Mouse (Mus musculus) heart, postnatal 4 days (tissue): Measurements from ENCODE around the gene 2210017I01Rik. TPM values are rescaled to one million over a fixed set of nuclear protein-coding genes. Genes with fewer than 3 reads are reported as not detected.

Source experiments
- DNase-seq: peaks from one replicate; pipeline ENCODE4 v3.0.0; 2021
- total RNA-seq, 2 experiments: library from RNA; stranded (reverse); gene quantifications; 2 replicates each; pipeline ENCODE4 v1.2.3; 2021

Gene 2210017I01Rik
- total RNA-seq, result not detected

- DNase-seq, result no peak
Measured at GRCm38 (mm10) chr3:92607392-92607791, at the start of gene 2210017I01Rik. TSS of gene 2210017I01Rik (minus strand) at chr3:92607492.

- no peak for DNase-seq
Measured at GRCm38 (mm10) chr3:92656826-92657225, 49.5 kb upstream of the 2210017I01Rik start, which contains the start of gene Lce1b. TSS of gene Lce1b (minus strand) at chr3:92656926.

- DNase-seq, result no peak
Measured at GRCm38 (mm10) chr3:92648207-92648606, 40.9 kb upstream of the 2210017I01Rik start, which contains the start of gene Lce1a1. TSS of gene Lce1a1 (minus strand) at chr3:92648307.

- DNase-seq, result no peak
Measured at GRCm38 (mm10) chr3:92639854-92640253, 32.6 kb upstream of the 2210017I01Rik start.

GRCm38 (mm10) chr3:92638653-92638991 is 31.3 kb upstream of the 2210017I01Rik start:
- no peak for DNase-seq

GRCm38 (mm10) chr3:92637745-92638652 is 30.7 kb upstream of the 2210017I01Rik start:
- no peak for DNase-seq

GRCm38 (mm10) chr3:92621560-92621959 is 14.3 kb upstream of the 2210017I01Rik start, which contains the start of gene Lce6a:
TSS of gene Lce6a (minus strand) at chr3:92621660.
- DNase-seq, result no peak

GRCm38 (mm10) chr3:92609804-92610203 is 2.5 kb upstream of the 2210017I01Rik start:
- DNase-seq, result no peak

GRCm38 (mm10) chr3:92602169-92602568 is 5.1 kb downstream of the 2210017I01Rik start:
- DNase-seq, result no peak

GRCm38 (mm10) chr3:92600456-92600855 is 6.8 kb downstream of the 2210017I01Rik start:
- no peak for DNase-seq

- DNase-seq, result no peak
Measured at GRCm38 (mm10) chr3:92599973-92600372, 7.3 kb downstream of the 2210017I01Rik start.

- no peak for DNase-seq
Measured at GRCm38 (mm10) chr3:92598429-92598828, 8.9 kb downstream of the 2210017I01Rik start.

- DNase-seq, result no peak
Measured at GRCm38 (mm10) chr3:92588858-92589257, 18.4 kb downstream of the 2210017I01Rik start, which contains the start of gene Smcp. TSS of gene Smcp (minus strand) at chr3:92588997.

- no peak for DNase-seq
Measured at GRCm38 (mm10) chr3:92587190-92587589, 20.1 kb downstream of the 2210017I01Rik start.

GRCm38 (mm10) chr3:92585055-92585454 is 22.2 kb downstream of the 2210017I01Rik start:
- no peak for DNase-seq

- no peak for DNase-seq
Measured at GRCm38 (mm10) chr3:92583164-92583826, 24.0 kb downstream of the 2210017I01Rik start.

GRCm38 (mm10) chr3:92579508-92579907 is 27.8 kb downstream of the 2210017I01Rik start:
- no peak for DNase-seq

GRCm38 (mm10) chr3:92578652-92579413 is 28.5 kb downstream of the 2210017I01Rik start:
- DNase-seq, result no peak

- DNase-seq, result no peak
Measured at GRCm38 (mm10) chr3:92573449-92574041, 33.7 kb downstream of the 2210017I01Rik start, which contains the start of gene Ivl. TSS of gene Ivl (minus strand) at chr3:92573735.

- DNase-seq, result no peak
Measured at GRCm38 (mm10) chr3:92572514-92573155, 34.7 kb downstream of the 2210017I01Rik start.

- no peak for DNase-seq
Measured at GRCm38 (mm10) chr3:92568752-92569151, 38.5 kb downstream of the 2210017I01Rik start.
